Mouse (Mus musculus) heart, postnatal 4 days (tissue): ENCODE measurements around the gene Ube2e1. TPM values are rescaled to one million over a fixed set of nuclear protein-coding genes. Genes with fewer than 3 reads are reported as not detected.
"Not testable (repeated sequence)": the region's sequence is repeated elsewhere in the genome, so short reads cannot be mapped to it uniquely, and the experiment has no call there.

Experiments
- DNase-seq: peaks from one replicate; pipeline ENCODE4 v3.0.0; 2021
- total RNA-seq, 2 experiments: library from RNA; stranded (reverse); gene quantifications; 2 replicates each; pipeline ENCODE4 v1.2.3; 2021

Ube2e1 gene
- total RNA-seq, 2 experiments from 2014 or later = 43.7 to 47.1 TPM

- DNase-seq = no peak
Observed at GRCm38 (mm10) chr14:18240132-18240531, 91.5 kb downstream of the Ube2e1 start.

GRCm38 (mm10) chr14:18238750-18239731, 92.6 kb downstream of the Ube2e1 start, which contains the start of gene Nr1d2:
TSS of gene Nr1d2 (minus strand) at chr14:18239127.
- DNase-seq = peak; percentile 100

- peak; percentile 99 for DNase-seq
Observed at GRCm38 (mm10) chr14:18238131-18238749, 93.4 kb downstream of the Ube2e1 start.

GRCm38 (mm10) chr14:18237381-18237780, 94.3 kb downstream of the Ube2e1 start:
- DNase-seq = no peak

- DNase-seq = not testable (repeated sequence)
Observed at GRCm38 (mm10) chr14:18236496-18237235, 95.0 kb downstream of the Ube2e1 start.

- DNase-seq = peak; percentile 35
Observed at GRCm38 (mm10) chr14:18233981-18234960, 97.4 kb downstream of the Ube2e1 start.

- DNase-seq = no peak
Observed at GRCm38 (mm10) chr14:18233076-18233475, 98.6 kb downstream of the Ube2e1 start.

Other genes with a start within 250 kb of the Ube2e1 start
- gene Nr1d2, start 92.7 kb downstream of the Ube2e1 start, total RNA-seq = 10 to 100 TPM; 36.3 to 39.3 TPM
- gene Nkiras1, start 60.7 kb downstream of the Ube2e1 start, total RNA-seq = 10 to 100 TPM; 20.0 to 22.3 TPM
- gene Rpl15, start 60.5 kb downstream of the Ube2e1 start, total RNA-seq = 1,000 to 10,000 TPM in 1 of 2 experiments, 100 to 1,000 TPM in 1; 916 to 1,021 TPM